Mouse (Mus musculus) CH12.LX (cell line): ENCODE results near the gene Egfl8. TPM values are rescaled to one million over a fixed set of nuclear protein-coding genes. Genes with fewer than 3 reads are reported as not detected.

ENCODE experiments used
- DNase-seq: peaks from one replicate; pipeline ENCODE4 v3.0.0-alpha.2; 2013; ENCODE audit errors: extremely low read depth
- H3K27ac ChIP-seq: 2 replicates; pipeline ENCODE4 v1.5.1; 2012; ENCODE audit warnings: low read depth, mild to moderate bottlenecking, control low read depth, moderate library complexity; ENCODE audit not compliant: insufficient read depth
- H3K27me3 ChIP-seq: replicated peaks from 2 replicates; pipeline ENCODE3; 2012; ENCODE audit warnings: inconsistent platforms
- H3K36me3 ChIP-seq, 2 experiments: replicated peaks in 1 of 2; 2 replicates each; pipeline versions ENCODE3 to v1.6.1; 2012; ENCODE audit warnings: inconsistent platforms in 1 of 2, low read length in 1 of 2, mild to moderate bottlenecking in 1 of 2, mixed read lengths in 1 of 2, moderate library complexity in 1 of 2; ENCODE audit not compliant: control insufficient read depth in 1 of 2, insufficient read depth in 1 of 2
- H3K4me1 ChIP-seq, 2 experiments: 2 replicates each; pipeline ENCODE4 v1.6.1; 2012; ENCODE audit warnings: inconsistent platforms in 1 of 2, moderate library complexity in 1 of 2; ENCODE audit not compliant: insufficient read depth in 2 of 2, control insufficient read depth in 1 of 2
- H3K4me2 ChIP-seq: 2 replicates; pipeline ENCODE4 v1.6.1; 2012; ENCODE audit warnings: low read depth, mild to moderate bottlenecking, control low read depth; ENCODE audit not compliant: poor library complexity, insufficient read depth, severe bottlenecking
- H3K4me3 ChIP-seq, 3 experiments: fragments of 150-350 bp in 1 of 3; sonication (generic) in 1 of 3; replicated peaks in 1 of 3; 2 replicates each; pipeline versions ENCODE3 to v1.5.1; 2011 to 2012; ENCODE audit warnings: low read depth in 2 of 3, low read length in 2 of 3, mild to moderate bottlenecking in 2 of 3, moderate library complexity in 2 of 3, control low read depth in 1 of 3, improper control_type of control experiment in 1 of 3, inconsistent platforms in 1 of 3, mixed read lengths in 1 of 3; ENCODE audit not compliant: poor library complexity in 1 of 3
- H3K79me2 ChIP-seq: replicated peaks from 2 replicates; pipeline ENCODE4 v1.6.1; 2012; ENCODE audit warnings: mild to moderate bottlenecking, moderate library complexity; ENCODE audit not compliant: control insufficient read depth, poor library complexity, insufficient read depth, severe bottlenecking; ENCODE audit errors: extremely low read depth
- H3K9ac ChIP-seq: 2 replicates; pipeline ENCODE4 v1.6.1; 2012; ENCODE audit warnings: low read depth, mild to moderate bottlenecking, control low read depth, moderate library complexity; ENCODE audit not compliant: insufficient read depth
- H3K9me3 ChIP-seq: replicated peaks from 2 replicates; pipeline ENCODE3; 2012; ENCODE audit warnings: low read length, inconsistent platforms, mixed read lengths
- CHD1 ChIP-seq: IDR thresholded peaks from 2 replicates; pipeline ENCODE4 v1.6.1; 2012; ENCODE audit warnings: low read depth, low read length, improper control_type of control experiment, inconsistent platforms
- CTCF ChIP-seq, 2 experiments: IDR thresholded peaks in 1 of 2; conservative IDR thresholded peaks in 1 of 2; 2 replicates each; pipeline ENCODE4 v1.5.1; 2011 to 2012; ENCODE audit warnings: low read depth in 2 of 2, low read length in 2 of 2, improper control_type of control experiment in 1 of 2, inconsistent platforms in 1 of 2, mild to moderate bottlenecking in 1 of 2, moderate library complexity in 1 of 2
- E2F4 ChIP-seq: IDR thresholded peaks from 2 replicates; pipeline ENCODE4 v1.6.1; 2011; ENCODE audit warnings: low read depth, low read length, improper control_type of control experiment; ENCODE audit not compliant: insufficient replicate concordance
- ELF1 ChIP-seq: IDR thresholded peaks from 2 replicates; pipeline ENCODE4 v1.6.1; 2014; ENCODE audit warnings: low read depth, mild to moderate bottlenecking, inconsistent platforms, low read length, improper control_type of control experiment
- ETS1 ChIP-seq: conservative IDR thresholded peaks from 2 replicates; pipeline ENCODE4 v1.6.1; 2012; ENCODE audit warnings: low read depth, mild to moderate bottlenecking, inconsistent platforms, low read length, improper control_type of control experiment, moderate library complexity
- GABPA ChIP-seq: IDR thresholded peaks from 2 replicates; pipeline ENCODE4 v1.6.1; 2012; ENCODE audit warnings: low read depth, low read length, improper control_type of control experiment, inconsistent platforms; ENCODE audit not compliant: insufficient replicate concordance
- JUND ChIP-seq: conservative IDR thresholded peaks from 2 replicates; pipeline ENCODE4 v1.6.1; 2011; ENCODE audit warnings: low read depth, low read length, improper control_type of control experiment
- KAT2A ChIP-seq: IDR thresholded peaks from 2 replicates; pipeline ENCODE4 v1.6.1; 2012; ENCODE audit warnings: low read length, improper control_type of control experiment, inconsistent platforms; ENCODE audit not compliant: insufficient replicate concordance
- MAFK ChIP-seq: IDR thresholded peaks from 2 replicates; pipeline ENCODE4 v1.6.1; 2011; ENCODE audit warnings: low read length, improper control_type of control experiment; ENCODE audit not compliant: insufficient replicate concordance
- MAX ChIP-seq: IDR thresholded peaks from 2 replicates; pipeline ENCODE4 v1.6.1; 2011; ENCODE audit warnings: low read length, improper control_type of control experiment
- MAZ ChIP-seq: IDR thresholded peaks from 2 replicates; pipeline ENCODE4 v1.6.1; 2012; ENCODE audit warnings: low read depth, mild to moderate bottlenecking, inconsistent platforms, low read length, improper control_type of control experiment, moderate library complexity
- MEF2A ChIP-seq: IDR thresholded peaks from 2 replicates; pipeline ENCODE4 v1.6.1; 2014; ENCODE audit warnings: low read depth, mild to moderate bottlenecking, inconsistent platforms, low read length, improper control_type of control experiment, borderline replicate concordance
- MXI1 ChIP-seq: IDR thresholded peaks from 2 replicates; pipeline ENCODE4 v1.6.1; 2011; ENCODE audit warnings: mild to moderate bottlenecking, low read depth, low read length, improper control_type of control experiment
- NELFE ChIP-seq: IDR thresholded peaks from 2 replicates; pipeline ENCODE4 v1.6.1; 2011; ENCODE audit warnings: low read depth, low read length, improper control_type of control experiment
- PAX5 ChIP-seq: IDR thresholded peaks from 2 replicates; pipeline ENCODE4 v1.6.1; 2012; ENCODE audit warnings: low read length, inconsistent platforms, mixed read lengths
- POLR2A ChIP-seq: IDR thresholded peaks from 2 replicates; pipeline ENCODE4 v1.6.1; 2011; ENCODE audit warnings: low read depth, mild to moderate bottlenecking, improper control_type of control experiment, low read length
- RCOR1 ChIP-seq: conservative IDR thresholded peaks from 2 replicates; pipeline ENCODE4 v1.6.1; 2012; ENCODE audit warnings: low read depth, mild to moderate bottlenecking, inconsistent platforms, low read length, improper control_type of control experiment
- SMC3 ChIP-seq: IDR thresholded peaks from 2 replicates; pipeline ENCODE4 v1.6.1; 2011; ENCODE audit warnings: low read depth, low read length, improper control_type of control experiment
- TBP ChIP-seq: conservative IDR thresholded peaks from 2 replicates; pipeline ENCODE4 v1.6.1; 2011; ENCODE audit warnings: low read depth, low read length, improper control_type of control experiment
- TCF12 ChIP-seq: IDR thresholded peaks from 2 replicates; pipeline ENCODE4 v1.6.1; 2014; ENCODE audit warnings: low read depth, mild to moderate bottlenecking, inconsistent platforms, low read length, improper control_type of control experiment
- UBTF ChIP-seq: IDR thresholded peaks from 2 replicates; pipeline ENCODE4 v1.6.1; 2012; ENCODE audit warnings: low read depth, mild to moderate bottlenecking, inconsistent platforms, low read length, improper control_type of control experiment, moderate library complexity
- ZMIZ1 ChIP-seq: IDR thresholded peaks from 2 replicates; pipeline ENCODE4 v1.6.1; 2012; ENCODE audit warnings: low read depth, mild to moderate bottlenecking, inconsistent platforms, low read length, improper control_type of control experiment
- ZNF384 ChIP-seq: IDR thresholded peaks from 2 replicates; pipeline ENCODE4 v1.6.1; 2012; ENCODE audit warnings: low read depth, low read length, improper control_type of control experiment, inconsistent platforms
- dilution Hi-C: fragments of 300-500 bp; cut with MboI; formaldehyde crosslinking; loops from 2 replicates; pipeline ENCODE4 v1.14.3; 2020; ENCODE audit warnings: low sequenced_read_pairs; ENCODE audit not compliant: extremely low pct_unique_long_range_greater_than_20kb, extremely low pct_ligation_motif_present
- in situ Hi-C: fragments of 300-500 bp; cut with MboI; formaldehyde crosslinking; loops from 3 replicates; pipeline ENCODE4 v1.14.3; 2019; ENCODE audit warnings: low sequenced_read_pairs, low pct_ligation_motif_present, low pct_unique_long_range_greater_than_20kb, mixed read lengths
- polyA plus RNA-seq: library from polyadenylated mRNA; unstranded; fragments of >175 nt; gene quantifications from 2 replicates; pipeline ENCODE4 v1.2.1, GENCODE M21; 2012; ENCODE audit warnings: low read depth; ENCODE audit not compliant: insufficient read length
- total RNA-seq, 2 experiments: library from RNA; depleted of rRNA; stranded (reverse); fragments of 300-350 nt in 1 of 2; fragments of >200 nt in 1 of 2; gene quantifications; 2 replicates each; pipeline ENCODE4 v1.2.3; 2012 to 2014

Gene Egfl8
- total and polyA plus RNA-seq, 3 experiments = not detected

DNA sequence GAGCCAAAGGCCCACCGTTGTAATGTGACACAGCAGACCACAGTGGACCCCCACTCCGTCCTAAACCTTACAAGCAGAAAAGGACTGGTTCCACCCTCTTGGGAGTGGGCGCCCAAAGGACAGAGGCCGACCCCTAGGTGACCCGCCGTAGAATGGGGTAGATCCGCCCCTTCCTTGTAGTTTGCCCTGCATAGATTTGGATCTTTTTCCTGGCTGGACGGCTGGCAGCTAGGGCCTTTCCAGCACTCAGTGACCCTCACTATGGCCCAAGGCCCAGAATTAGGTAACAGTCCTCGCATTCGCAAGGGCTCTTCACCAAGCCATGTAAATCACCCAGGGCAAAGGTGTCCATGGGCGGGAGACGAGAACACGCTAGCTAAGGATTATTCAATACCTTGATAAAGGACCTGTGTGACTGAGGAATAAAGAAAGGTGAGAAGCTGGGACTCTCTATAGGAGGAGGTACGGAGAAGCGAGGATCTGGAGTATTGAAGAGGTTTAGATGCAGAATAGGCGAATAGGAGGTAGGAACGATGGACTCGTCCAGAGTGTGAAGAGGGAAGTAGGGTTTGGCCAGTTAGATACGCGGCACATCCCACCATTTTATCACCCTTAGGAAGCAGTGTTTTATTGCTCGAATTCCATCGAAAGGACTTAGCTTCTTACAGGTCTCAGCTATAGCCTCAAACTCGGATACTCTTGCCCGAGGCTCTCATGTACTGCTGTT, 11.1 kb downstream of the Egfl8 start:
- in situ Hi-C loops = no loop called here

GRCm38 (mm10) chr17:34604061-34604508, 11.7 kb downstream of the Egfl8 start, which contains the start of gene Agpat1:
TSS of gene Agpat1 (plus strand) at chr17:34604262.
- in situ Hi-C loops = no loop called here
- peaks cover 12% of the 10 kb centered on the region for H3K79me2 ChIP-seq
- peak within 1 kb of the TSS; percentile 75 to 97 (median 82) for H3K4me3 ChIP-seq
- peak; percentile 99 for DNase-seq
- no peaks in the 10 kb centered on the region for H3K27me3 ChIP-seq
- peaks cover 12 to 39% of the 10 kb centered on the region in 2 experiments for H3K4me1 ChIP-seq
- H3K36me3 ChIP-seq = peaks cover 15 to 45% of the 10 kb centered on the region in 2 experiments
- H3K27ac ChIP-seq = peak within 1 kb of the TSS; percentile 49
- H3K9ac ChIP-seq = peak within 1 kb of the TSS; percentile 91
- H3K4me2 ChIP-seq = peak within 1 kb of the TSS; percentile 86
- TF ChIP-seq RCOR1 (no peak), UBTF (no peak), PAX5 (no peak), TBP (peak; percentile 69; the same call in 1 of the 2 replicates), ZMIZ1 (0 out of 2 replicates have a peak, but pooled peaks have one; percentile 19), MAFK (no peak), JUND (no peak), MEF2A (peak; percentile 47; the same call in 1 of the 2 replicates), SMC3 (no peak), ELF1 (no peak), MAZ (peak; percentile 21; the same call in 1 of the 2 replicates), NELFE (peak; percentile 80), MAX (no peak), MXI1 (peak; percentile 34), CHD1 (no peak), POLR2A (peak; percentile 92), ETS1 (no peak), ZNF384 (no peak), TCF12 (peak; percentile 87), GABPA (no peak), E2F4 (no peak), CTCF (conservative IDR thresholded peaks at IDR 0.05 in 1 of 2, IDR thresholded peaks at IDR 0.05 in 1 of 2; ENCODE audit: low read depth in 2 of 2, low read length in 2 of 2) (no peak)
- TF ChIP-seq, all 38 proteins: peak for 8
- dilution Hi-C loops = no loop called here
- H3K9me3 ChIP-seq = no peaks in the 10 kb centered on the region

More for the DNA sequence above, 11.1 kb downstream of the Egfl8 start:
- no peaks in the 10 kb centered on the region for H3K9me3 ChIP-seq
- H3K9ac ChIP-seq = peak overlapping the region; percentile 49
- no peaks in the 10 kb centered on the region for H3K27me3 ChIP-seq
- H3K4me1 ChIP-seq = peaks cover 12 to 39% of the 10 kb centered on the region in 2 experiments
- dilution Hi-C loops = no loop called here
- peak overlapping the region; percentile 86 for H3K4me2 ChIP-seq
- peaks cover 15 to 44% of the 10 kb centered on the region in 2 experiments for H3K36me3 ChIP-seq
- peak overlapping the region; percentile 49 for H3K27ac ChIP-seq
- peak; percentile 40 for DNase-seq
- peaks cover 12% of the 10 kb centered on the region for H3K79me2 ChIP-seq
- TF ChIP-seq UBTF (0 out of 2 replicates have a peak, but pooled peaks have one; percentile 27), KAT2A (no peak)
- TF ChIP-seq, all 38 proteins: peak for 1
- H3K4me3 ChIP-seq = peak overlapping the region; percentile 63 to 97 (median 82)
